Mouse (Mus musculus): ENCODE measurements around the gene Tnk2.

DNA sequence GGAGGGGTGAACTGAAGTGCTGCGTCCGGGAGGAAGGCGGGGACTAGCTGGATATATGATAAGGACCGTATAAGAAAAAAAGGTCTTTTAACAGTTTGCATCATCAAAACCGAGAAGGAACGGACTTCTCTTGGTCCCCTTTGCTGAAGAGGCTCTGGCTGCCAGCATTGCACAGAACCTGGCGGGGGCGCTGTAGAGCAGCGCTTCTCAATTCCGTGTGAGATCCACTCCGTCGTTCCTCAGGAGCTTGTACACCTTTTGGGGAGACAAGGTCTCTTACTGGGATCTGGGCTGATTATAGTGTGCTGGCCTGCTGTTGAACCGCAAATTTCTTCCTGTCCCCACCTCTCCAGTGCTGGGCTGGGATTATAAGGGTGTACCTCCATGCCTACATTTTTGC lies 71.7 kb downstream of the Tnk2 start:
- no peak for TF ChIP-seq EP300 (IDR thresholded peaks at IDR 0.05; ENCODE audit: low read depth)
- TF ChIP-seq CTCF (IDR thresholded peaks at IDR 0.05; ENCODE audit: low read depth): peak; percentile 74

Data from liver, embryonic 14.5 days (tissue).